Mouse (Mus musculus) embryonic facial prominence, embryonic 12.5 days (tissue): Measurements from ENCODE around the gene Phf23. TPM values are rescaled to one million over a fixed set of nuclear protein-coding genes. Genes with fewer than 3 reads are reported as not detected.

Experiments used
- ATAC-seq: fragments of 200-750 bp; cut with Nextera tagmentation; 2 replicates; pipeline ENCODE4 v1.8.0; 2017; ENCODE audit not compliant: insufficient number of reproducible peaks, insufficient read depth, low FRiP score, low TSS enrichment
- H3K27ac ChIP-seq: fragments of 300-500 bp; sonication (generic); 2 replicates; pipeline ENCODE4 v1.5.1; 2016; ENCODE audit warnings: mild to moderate bottlenecking
- H3K27me3 ChIP-seq: fragments of 300-500 bp; sonication (generic); 2 replicates; pipeline ENCODE4 v1.6.1; 2016; ENCODE audit warnings: mild to moderate bottlenecking, moderate library complexity
- H3K36me3 ChIP-seq: fragments of 300-500 bp; sonication (generic); 2 replicates; pipeline ENCODE4 v1.6.1; 2016; ENCODE audit warnings: mild to moderate bottlenecking
- H3K4me1 ChIP-seq: fragments of 300-500 bp; sonication (generic); 2 replicates; pipeline ENCODE4 v1.6.1; 2016
- H3K4me2 ChIP-seq: fragments of 300-500 bp; sonication (generic); replicated peaks from 2 replicates; pipeline ENCODE4 v1.6.1; 2016; ENCODE audit warnings: mild to moderate bottlenecking, moderate library complexity
- H3K4me3 ChIP-seq: fragments of 300-500 bp; sonication (generic); 2 replicates; pipeline ENCODE4 v1.5.1; 2016; ENCODE audit warnings: mild to moderate bottlenecking
- H3K9ac ChIP-seq: fragments of 300-500 bp; sonication (generic); 2 replicates; pipeline ENCODE4 v1.6.1; 2016; ENCODE audit warnings: mild to moderate bottlenecking, moderate library complexity
- H3K9me3 ChIP-seq: fragments of 300-500 bp; sonication (generic); 2 replicates; pipeline ENCODE4 v1.6.1; 2016; ENCODE audit warnings: mild to moderate bottlenecking, moderate library complexity
- WGBS: fragments of 180-500 bp; shearing (Covaris S2); methylation state at CpG from one replicate; pipeline ENCODE4 v1.1.7; 2016; 5-methylcytosine and 5-hydroxymethylcytosine counted together
- polyA plus RNA-seq: library from polyadenylated mRNA; unstranded; fragments of >200 nt; fragmentation: Nextera tagmentation; extraction: Ambion mirVana; gene quantifications from 2 replicates; pipeline ENCODE4 v1.2.1, GENCODE M21; 2016

The Phf23 gene
- polyA plus RNA-seq, 1 experiment from 2014 or later = 95.1 TPM

GRCm38 (mm10) chr11:69960616-69961015, 35.0 kb upstream of the Phf23 start:
- ATAC-seq = no peak
- H3K9ac ChIP-seq = no peak overlapping the region
- no peak overlapping the region for H3K27ac ChIP-seq
- peaks cover 4% of the 10 kb centered on the region; the same call in 1 of the 2 replicates for H3K4me1 ChIP-seq
- no peak overlapping the region for H3K4me2 ChIP-seq
- H3K36me3 ChIP-seq = no peaks in the 10 kb centered on the region
- H3K9me3 ChIP-seq = no peaks in the 10 kb centered on the region
- H3K27me3 ChIP-seq = peaks cover 52% of the 10 kb centered on the region
- no peak overlapping the region for H3K4me3 ChIP-seq
- 34% methylated on average over 5 of the region's 5 CpGs for WGBS

GRCm38 (mm10) chr11:69961841-69962240, 33.7 kb upstream of the Phf23 start:
- WGBS = 37% methylated on average over 5 of the region's 5 CpGs
- H3K27ac ChIP-seq = no peak overlapping the region
- H3K4me1 ChIP-seq = peaks cover 8% of the 10 kb centered on the region; the same call in 1 of the 2 replicates
- H3K36me3 ChIP-seq = no peaks in the 10 kb centered on the region
- no peak overlapping the region for H3K9ac ChIP-seq
- H3K4me3 ChIP-seq = no peak overlapping the region
- no peak for ATAC-seq
- peaks cover 64% of the 10 kb centered on the region for H3K27me3 ChIP-seq
- no peaks in the 10 kb centered on the region for H3K9me3 ChIP-seq
- no peak overlapping the region for H3K4me2 ChIP-seq

- H3K27ac ChIP-seq = 0 out of 2 replicates have a peak within 1 kb of the TSS, but pooled peaks have one; percentile 52
- 10% methylated on average over 24 of the region's 24 CpGs for WGBS
- H3K4me2 ChIP-seq = peak within 1 kb of the TSS; percentile 28
- peaks cover 8% of the 10 kb centered on the region; the same call in 1 of the 2 replicates for H3K4me1 ChIP-seq
- peaks cover 22% of the 10 kb centered on the region for H3K36me3 ChIP-seq
- H3K4me3 ChIP-seq = peak within 1 kb of the TSS; percentile 37
- H3K27me3 ChIP-seq = peaks cover 75% of the 10 kb centered on the region
- H3K9ac ChIP-seq = no peak within 1 kb of the TSS
- no peak for ATAC-seq
- no peaks in the 10 kb centered on the region for H3K9me3 ChIP-seq
Measured at GRCm38 (mm10) chr11:69964650-69965270, 30.8 kb upstream of the Phf23 start, which contains the start of gene Cldn7. Gene Cldn7, plus strand, starts transcription at chr11:69964779.

GRCm38 (mm10) chr11:69965271-69966005, 30.1 kb upstream of the Phf23 start:
- ATAC-seq = no peak
- Histone ChIP-seq H3K36me3 (peaks cover 29% of the 10 kb centered on the region), H3K4me2 (peak overlapping the region; percentile 53), H3K27me3 (peaks cover 74% of the 10 kb centered on the region), H3K9ac (no peak overlapping the region), H3K4me3 (peak overlapping the region; percentile 37), H3K4me1 (peaks cover 8% of the 10 kb centered on the region; the same call in 1 of the 2 replicates), H3K27ac (0 out of 2 replicates have a peak overlapping the region, but pooled peaks have one; percentile 52), H3K9me3 (no peaks in the 10 kb centered on the region)
- WGBS = 3% methylated on average over 46 of the region's 49 CpGs

GRCm38 (mm10) chr11:69966006-69966859, 29.3 kb upstream of the Phf23 start:
- H3K4me2 ChIP-seq = peak overlapping the region; percentile 53
- 1% methylated on average over 59 of the region's 59 CpGs for WGBS
- peaks cover 67% of the 10 kb centered on the region for H3K27me3 ChIP-seq
- H3K27ac ChIP-seq = 0 out of 2 replicates have a peak overlapping the region, but pooled peaks have one; percentile 25
- H3K4me1 ChIP-seq = peaks cover 8% of the 10 kb centered on the region; the same call in 1 of the 2 replicates
- no peaks in the 10 kb centered on the region for H3K9me3 ChIP-seq
- ATAC-seq = 0 out of 2 replicates have a peak, but pooled peaks have one; percentile 23
- peaks cover 32% of the 10 kb centered on the region for H3K36me3 ChIP-seq
- H3K4me3 ChIP-seq = peak overlapping the region; percentile 37
- H3K9ac ChIP-seq = peak overlapping the region; percentile 21; the same call in 1 of the 2 replicates

GRCm38 (mm10) chr11:69966860-69967517, 28.6 kb upstream of the Phf23 start:
- 37% methylated on average over 17 of the region's 17 CpGs for WGBS
- Histone ChIP-seq H3K9ac (peak overlapping the region; percentile 21; the same call in 1 of the 2 replicates), H3K4me3 (peak overlapping the region; percentile 37), H3K36me3 (peaks cover 33% of the 10 kb centered on the region), H3K4me1 (peaks cover 8% of the 10 kb centered on the region; the same call in 1 of the 2 replicates), H3K27ac (no peak overlapping the region), H3K4me2 (peak overlapping the region; percentile 53), H3K9me3 (no peaks in the 10 kb centered on the region), H3K27me3 (peaks cover 60% of the 10 kb centered on the region)
- ATAC-seq = no peak

- Histone ChIP-seq H3K9ac (no peak overlapping the region), H3K4me1 (peaks cover 8% of the 10 kb centered on the region; the same call in 1 of the 2 replicates), H3K4me2 (no peak overlapping the region), H3K4me3 (no peak overlapping the region), H3K27ac (no peak overlapping the region), H3K36me3 (peaks cover 49% of the 10 kb centered on the region), H3K27me3 (peaks cover 43% of the 10 kb centered on the region), H3K9me3 (no peaks in the 10 kb centered on the region)
- 81% methylated on average over 4 of the region's 4 CpGs for WGBS
- no peak for ATAC-seq
Measured at GRCm38 (mm10) chr11:69968793-69969192, 26.8 kb upstream of the Phf23 start.

GRCm38 (mm10) chr11:69970222-69970621, 25.4 kb upstream of the Phf23 start:
- no peak overlapping the region for H3K27ac ChIP-seq
- H3K27me3 ChIP-seq = peaks cover 29% of the 10 kb centered on the region
- H3K36me3 ChIP-seq = peaks cover 62% of the 10 kb centered on the region
- WGBS = 80% methylated on average over 6 of the region's 6 CpGs
- H3K4me1 ChIP-seq = peaks cover 7% of the 10 kb centered on the region; the same call in 1 of the 2 replicates
- H3K9ac ChIP-seq = no peak overlapping the region
- no peaks in the 10 kb centered on the region for H3K9me3 ChIP-seq
- no peak overlapping the region for H3K4me2 ChIP-seq
- ATAC-seq = no peak
- H3K4me3 ChIP-seq = no peak overlapping the region

GRCm38 (mm10) chr11:69970775-69971174, 24.8 kb upstream of the Phf23 start:
- Histone ChIP-seq H3K9ac (no peak overlapping the region), H3K4me1 (peaks cover 4% of the 10 kb centered on the region; the same call in 1 of the 2 replicates), H3K27me3 (peaks cover 24% of the 10 kb centered on the region), H3K9me3 (no peaks in the 10 kb centered on the region), H3K27ac (no peak overlapping the region), H3K4me2 (no peak overlapping the region), H3K4me3 (no peak overlapping the region), H3K36me3 (peaks cover 68% of the 10 kb centered on the region)
- no peak for ATAC-seq
- 80% methylated on average over 3 of the region's 3 CpGs for WGBS

- ATAC-seq = no peak
- WGBS = 91% methylated on average over 2 of the region's 2 CpGs
- peaks cover 69% of the 10 kb centered on the region for H3K36me3 ChIP-seq
Measured at GRCm38 (mm10) chr11:69974907-69975306, 20.7 kb upstream of the Phf23 start.

More at GRCm38 (mm10) chr11:69974907-69975306, 20.7 kb upstream of the Phf23 start:
- no peak overlapping the region for H3K9ac ChIP-seq
- peaks cover 5% of the 10 kb centered on the region; the same call in 1 of the 2 replicates for H3K4me1 ChIP-seq
- no peaks in the 10 kb centered on the region for H3K27me3 ChIP-seq
- H3K4me2 ChIP-seq = no peak overlapping the region
- no peaks in the 10 kb centered on the region for H3K9me3 ChIP-seq
- H3K4me3 ChIP-seq = no peak overlapping the region
- no peak overlapping the region for H3K27ac ChIP-seq
